Mouse (Mus musculus) spleen, adult 2 months (tissue): ENCODE measurements at regions not wholly inside any gene's neighbourhood (a gene's known extent, or its start where the extent isn't known, plus 50 kb on each side); places are given as distances from the start of the nearest gene placed in this dataset.

Source experiments
- CTCF ChIP-seq: fragments of 200-500 bp; IDR thresholded peaks from 2 replicates; pipeline ENCODE4 v1.5.1; 2011; ENCODE audit warnings: mild to moderate bottlenecking, inconsistent platforms; ENCODE audit not compliant: insufficient read depth, insufficient read length, insufficient replicate concordance; ENCODE audit errors: extremely low read depth
- POLR2A ChIP-seq: fragments of 200-500 bp; IDR thresholded peaks from 2 replicates; pipeline ENCODE4 v1.6.1; 2011; ENCODE audit warnings: low read depth, low read length, inconsistent platforms

DNA sequence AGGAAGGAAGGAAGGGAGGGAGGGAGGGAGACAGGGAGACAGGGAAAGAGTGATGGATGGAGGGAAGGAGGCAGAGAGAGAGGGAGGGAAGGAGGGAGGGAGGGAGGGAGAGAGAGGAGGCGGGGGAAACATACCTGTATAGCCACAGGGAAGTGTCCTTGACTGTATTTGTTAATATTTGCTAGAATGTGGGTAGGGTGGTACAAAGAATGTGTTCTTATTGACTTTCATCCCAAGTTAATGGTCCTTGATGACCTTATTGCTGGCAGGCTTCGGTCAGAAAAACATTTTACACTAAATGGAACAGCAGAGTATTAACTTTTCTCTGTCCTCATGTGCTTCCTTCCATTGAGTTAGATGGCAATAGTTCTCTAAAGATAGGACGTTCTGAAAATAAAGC, 171.0 kb upstream of the Ctnnb1 start:
- TF ChIP-seq CTCF (no peak), POLR2A (no peak)
